Mouse (Mus musculus): Measurements from ENCODE around the gene Aacs. TPM values are rescaled to one million over a fixed set of nuclear protein-coding genes. Genes with fewer than 3 reads are reported as not detected.
A peak's percentile ranks its signal among the peaks of the same experiment; 100 is the strongest.

The Aacs gene
- polyA plus RNA-seq, 1 experiment from 2014 or later, result 60.0 TPM

- H3K4me3 ChIP-seq, result no peak overlapping the region
- no peak for ATAC-seq (ENCODE audit: low FRiP score)
- peaks cover 48% of the 10 kb centered on the region for H3K36me3 ChIP-seq
- no peaks in the 10 kb centered on the region for H3K9me3 ChIP-seq
- no peak overlapping the region for H3K9ac ChIP-seq
- WGBS, result 96% methylated on average over 6 of the region's 6 CpGs
- H3K27me3 ChIP-seq, result no peaks in the 10 kb centered on the region
- H3K27ac ChIP-seq, result no peak overlapping the region
- H3K4me2 ChIP-seq, result no peak overlapping the region
- peaks cover 20% of the 10 kb centered on the region for H3K4me1 ChIP-seq (replicated peaks)
Observed at GRCm38 (mm10) chr5:125503628-125504027, 28.0 kb downstream of the Aacs start.

GRCm38 (mm10) chr5:125504692-125505091 is 29.1 kb downstream of the Aacs start:
- Histone ChIP-seq H3K36me3 (peaks cover 55% of the 10 kb centered on the region), H3K9me3 (no peaks in the 10 kb centered on the region), H3K4me2 (no peak overlapping the region), H3K4me1 (replicated peaks) (peaks cover 20% of the 10 kb centered on the region), H3K27me3 (no peaks in the 10 kb centered on the region), H3K27ac (no peak overlapping the region), H3K9ac (no peak overlapping the region), H3K4me3 (no peak overlapping the region)
- 67% methylated on average over 11 of the region's 11 CpGs for WGBS
- ATAC-seq (ENCODE audit: low FRiP score), result no peak

DNA sequence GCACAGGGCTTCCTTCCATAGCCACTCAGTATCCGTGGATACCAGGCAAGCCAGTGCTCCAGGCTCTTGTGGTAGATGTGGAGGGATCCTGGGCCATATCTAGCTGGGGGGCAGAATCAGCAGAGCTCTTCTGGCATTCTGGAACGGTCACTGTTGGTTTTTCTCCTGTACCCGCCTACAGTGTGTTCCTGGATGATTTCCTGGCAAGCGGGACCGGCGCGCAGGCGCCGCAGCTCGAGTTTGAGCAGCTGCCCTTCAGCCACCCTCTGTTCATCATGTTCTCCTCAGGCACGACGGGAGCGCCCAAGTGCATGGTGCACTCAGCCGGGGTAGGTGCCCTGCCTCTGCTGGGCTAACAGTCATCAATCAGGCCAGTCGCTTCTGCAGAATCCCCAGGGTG is 30.4 kb downstream of the Aacs start:
- peak overlapping the region; percentile 69 for H3K27ac ChIP-seq
- H3K27me3 ChIP-seq, result no peaks in the 10 kb centered on the region
- no peak overlapping the region for H3K4me2 ChIP-seq
- ATAC-seq (ENCODE audit: low FRiP score), result peak; percentile 44; the same call in 1 of the 2 replicates
- WGBS, result 64% methylated on average over 15 of the region's 15 CpGs
- H3K9me3 ChIP-seq, result no peaks in the 10 kb centered on the region
- no peak overlapping the region for H3K9ac ChIP-seq
- H3K4me3 ChIP-seq, result no peak overlapping the region
- H3K4me1 ChIP-seq (replicated peaks), result peaks cover 20% of the 10 kb centered on the region
- H3K36me3 ChIP-seq, result peaks cover 63% of the 10 kb centered on the region

DNA sequence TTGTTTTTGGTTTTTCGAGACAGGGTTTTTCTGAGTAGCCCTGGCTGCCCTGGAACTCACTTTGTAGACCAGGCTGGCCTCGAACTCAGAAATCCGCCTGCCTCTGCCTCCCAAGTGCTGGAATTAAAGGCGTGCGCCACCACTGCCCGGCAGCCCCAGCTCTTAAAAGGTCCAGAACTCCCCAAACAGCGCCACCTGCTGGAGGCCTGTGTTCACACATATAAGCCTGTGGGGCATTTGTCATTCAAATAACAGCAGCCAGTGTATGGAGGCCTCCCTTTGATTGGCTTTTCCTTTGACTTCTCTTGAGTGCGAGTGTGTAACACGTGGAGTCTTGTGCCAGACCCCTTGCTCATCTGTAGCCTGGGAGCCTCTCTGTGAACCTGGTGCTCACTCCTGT is 32.0 kb downstream of the Aacs start:
- peaks cover 79% of the 10 kb centered on the region for H3K36me3 ChIP-seq
- ATAC-seq (ENCODE audit: low FRiP score), result no peak
- no peaks in the 10 kb centered on the region for H3K9me3 ChIP-seq
- H3K4me2 ChIP-seq, result no peak overlapping the region
- H3K27ac ChIP-seq, result no peak overlapping the region
- peaks cover 12% of the 10 kb centered on the region for H3K4me1 ChIP-seq (replicated peaks)
- no peak overlapping the region for H3K9ac ChIP-seq
- no peak overlapping the region for H3K4me3 ChIP-seq
- 93% methylated on average over 9 of the region's 9 CpGs for WGBS
- no peaks in the 10 kb centered on the region for H3K27me3 ChIP-seq

DNA sequence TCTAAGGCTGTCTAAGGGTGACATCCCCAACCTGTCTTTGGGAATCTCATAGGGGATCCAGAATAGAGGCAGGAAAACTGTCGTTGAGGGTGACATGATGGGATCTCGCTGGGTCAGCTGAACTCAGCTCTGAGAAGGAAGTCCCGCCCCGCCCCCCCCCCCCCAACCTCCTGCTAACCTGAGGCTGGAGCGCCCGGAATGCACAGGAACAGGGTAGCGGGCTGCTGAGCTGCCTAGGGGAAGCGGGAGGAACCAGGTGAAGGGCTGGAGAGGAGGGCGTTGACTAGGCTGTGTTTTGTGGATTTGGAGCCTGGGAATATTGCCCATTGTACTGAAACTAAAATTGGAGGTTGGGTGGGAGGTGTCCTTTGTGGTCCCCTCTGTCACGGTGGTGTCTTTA is 32.4 kb downstream of the Aacs start:
- ATAC-seq (ENCODE audit: low FRiP score), result no peak
- Histone ChIP-seq H3K4me3 (no peak overlapping the region), H3K36me3 (peaks cover 83% of the 10 kb centered on the region), H3K9ac (no peak overlapping the region), H3K27ac (no peak overlapping the region), H3K4me1 (replicated peaks) (peaks cover 10% of the 10 kb centered on the region), H3K9me3 (no peaks in the 10 kb centered on the region), H3K27me3 (no peaks in the 10 kb centered on the region), H3K4me2 (no peak overlapping the region)
- WGBS, result 92% methylated on average over 10 of the region's 10 CpGs

DNA sequence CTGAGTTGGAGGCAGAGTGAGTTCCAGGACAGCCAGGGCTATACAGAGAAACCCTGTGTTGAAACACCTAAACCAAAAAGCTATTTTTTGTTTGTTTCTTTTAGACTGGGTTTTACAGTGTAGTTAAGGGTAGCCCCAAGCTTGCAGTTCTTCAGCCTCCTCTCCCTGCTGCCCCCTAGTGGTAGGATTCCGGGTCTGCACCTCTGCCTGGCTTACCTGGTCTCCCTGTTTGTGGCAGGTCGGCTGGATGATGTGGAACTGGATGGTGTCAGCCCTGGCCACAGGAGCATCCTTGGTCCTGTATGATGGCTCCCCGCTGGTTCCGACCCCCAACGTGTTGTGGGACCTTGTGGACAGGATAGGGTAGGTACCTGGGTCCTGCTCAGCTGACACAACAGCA is 33.9 kb downstream of the Aacs start:
- H3K36me3 ChIP-seq, result peaks cover 83% of the 10 kb centered on the region

GRCm38 (mm10) chr5:125515006-125515405 is 39.4 kb downstream of the Aacs start:
- Histone ChIP-seq H3K4me2 (no peak overlapping the region), H3K4me3 (no peak overlapping the region), H3K4me1 (replicated peaks) (peaks cover 8% of the 10 kb centered on the region; the same call in 1 of the 2 replicates), H3K27me3 (no peaks in the 10 kb centered on the region), H3K36me3 (peaks cover 80% of the 10 kb centered on the region), H3K27ac (0 out of 2 replicates have a peak overlapping the region, but pooled peaks have one; percentile 26), H3K9me3 (no peaks in the 10 kb centered on the region), H3K9ac (0 out of 2 replicates have a peak overlapping the region, but pooled peaks have one; percentile 49)
- ATAC-seq (ENCODE audit: low FRiP score), result no peak
- WGBS, result 80% methylated on average over 12 of the region's 12 CpGs

More for the DNA sequence above, 33.9 kb downstream of the Aacs start:
- Histone ChIP-seq H3K27ac (no peak overlapping the region), H3K27me3 (no peaks in the 10 kb centered on the region), H3K9me3 (no peaks in the 10 kb centered on the region), H3K4me2 (no peak overlapping the region), H3K4me1 (replicated peaks) (peaks cover 11% of the 10 kb centered on the region), H3K4me3 (no peak overlapping the region), H3K9ac (no peak overlapping the region)
- WGBS, result 48% methylated on average over 5 of the region's 5 CpGs
- 0 out of 2 replicates have a peak, but pooled peaks have one; percentile 5 for ATAC-seq (ENCODE audit: low FRiP score)

DNA sequence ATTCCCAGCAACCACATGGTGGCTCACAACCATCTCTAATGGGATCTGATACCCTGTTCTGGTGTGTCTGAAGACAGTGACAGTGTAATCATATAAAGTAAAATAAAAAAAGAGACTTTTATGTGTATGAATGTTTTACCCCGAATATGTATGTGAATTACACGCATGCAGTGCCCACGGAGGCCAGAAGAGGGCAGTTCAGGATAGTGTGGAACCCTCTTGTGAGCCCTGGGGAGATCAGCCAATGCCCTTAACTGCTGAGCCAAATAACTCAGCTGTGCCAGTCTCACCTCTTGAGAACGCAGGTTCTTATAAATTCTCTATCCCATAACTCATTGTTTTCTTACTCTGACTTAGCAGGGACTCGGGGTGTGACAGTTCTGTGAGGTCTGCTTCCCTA is 43.0 kb downstream of the Aacs start:
- Histone ChIP-seq H3K4me1 (replicated peaks) (peaks cover 8% of the 10 kb centered on the region; the same call in 1 of the 2 replicates), H3K9ac (no peak overlapping the region), H3K4me3 (no peak overlapping the region), H3K27ac (no peak overlapping the region), H3K27me3 (no peaks in the 10 kb centered on the region), H3K9me3 (no peaks in the 10 kb centered on the region), H3K4me2 (no peak overlapping the region), H3K36me3 (peaks cover 51% of the 10 kb centered on the region)
- 64% methylated on average over 5 of the region's 5 CpGs for WGBS
- no peak for ATAC-seq (ENCODE audit: low FRiP score)

DNA sequence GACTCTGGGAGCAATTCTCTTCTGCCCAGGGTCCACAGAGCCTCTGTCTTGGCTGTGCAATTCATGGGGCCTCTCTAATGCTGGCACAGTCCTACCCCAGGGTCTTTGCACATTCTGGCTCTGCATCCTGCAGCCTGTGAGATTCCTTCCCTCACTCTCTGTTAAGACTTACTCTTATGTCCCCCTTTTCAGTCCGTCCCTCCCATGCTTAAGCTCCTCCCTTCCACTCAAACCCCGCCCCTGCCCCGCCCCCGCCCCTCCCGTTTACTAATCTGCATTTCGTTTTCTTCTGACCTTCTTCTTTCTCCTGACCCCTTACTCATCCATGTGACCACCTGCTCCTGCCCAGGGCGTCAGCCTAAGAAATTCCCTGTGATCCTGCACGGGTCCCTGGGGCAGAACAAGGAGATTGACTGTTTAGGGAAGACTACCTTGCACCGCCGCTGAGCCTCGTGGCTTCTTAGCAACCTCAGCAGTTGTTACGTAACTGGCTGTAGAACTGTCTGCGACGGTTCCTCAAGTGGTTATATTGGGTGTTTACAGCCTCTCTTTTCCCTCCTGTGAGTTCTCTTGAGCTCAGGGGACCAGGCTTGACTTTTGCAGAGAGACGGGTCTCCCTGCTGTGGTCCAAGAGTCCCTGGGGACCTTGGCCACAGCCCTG is 45.4 kb downstream of the Aacs start:
- H3K4me1 ChIP-seq (replicated peaks), result no peaks in the 10 kb centered on the region
- no peak overlapping the region for H3K4me2 ChIP-seq
- H3K36me3 ChIP-seq, result peaks cover 27% of the 10 kb centered on the region
- 19% methylated on average over 15 of the region's 15 CpGs for WGBS
- H3K9ac ChIP-seq, result no peak overlapping the region
- no peak overlapping the region for H3K27ac ChIP-seq
- H3K4me3 ChIP-seq, result no peak overlapping the region
- H3K27me3 ChIP-seq, result no peaks in the 10 kb centered on the region
- ATAC-seq (ENCODE audit: low FRiP score), result no peak
- H3K9me3 ChIP-seq, result no peaks in the 10 kb centered on the region

DNA sequence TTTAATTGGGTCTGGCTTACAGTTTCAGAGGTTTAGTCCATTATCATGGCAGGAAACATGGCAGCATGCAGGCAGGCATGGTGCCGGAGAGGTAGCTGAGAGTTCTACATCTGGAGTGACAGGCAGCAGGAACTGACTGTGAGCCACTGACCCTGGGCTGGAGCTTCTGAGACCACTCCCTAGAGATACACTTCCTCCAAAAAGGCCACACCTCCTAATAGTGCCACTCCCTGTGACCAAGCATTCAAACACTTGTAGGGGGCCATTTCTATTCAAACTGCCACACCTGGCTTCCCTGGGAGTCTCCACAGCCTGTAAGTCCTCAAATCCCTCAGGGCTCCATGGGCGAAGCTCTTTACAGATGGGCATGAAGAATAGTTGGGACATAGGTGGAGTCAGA is 47.7 kb downstream of the Aacs start:
- 88% methylated on average over 2 of the region's 2 CpGs for WGBS
- Histone ChIP-seq H3K4me3 (no peak overlapping the region), H3K9ac (no peak overlapping the region), H3K27me3 (peaks cover 9% of the 10 kb centered on the region), H3K36me3 (peaks cover 7% of the 10 kb centered on the region), H3K4me1 (replicated peaks) (no peaks in the 10 kb centered on the region), H3K27ac (no peak overlapping the region), H3K4me2 (no peak overlapping the region), H3K9me3 (peaks cover 5% of the 10 kb centered on the region; the same call in 1 of the 2 replicates)
- no peak for ATAC-seq (ENCODE audit: low FRiP score)

DNA sequence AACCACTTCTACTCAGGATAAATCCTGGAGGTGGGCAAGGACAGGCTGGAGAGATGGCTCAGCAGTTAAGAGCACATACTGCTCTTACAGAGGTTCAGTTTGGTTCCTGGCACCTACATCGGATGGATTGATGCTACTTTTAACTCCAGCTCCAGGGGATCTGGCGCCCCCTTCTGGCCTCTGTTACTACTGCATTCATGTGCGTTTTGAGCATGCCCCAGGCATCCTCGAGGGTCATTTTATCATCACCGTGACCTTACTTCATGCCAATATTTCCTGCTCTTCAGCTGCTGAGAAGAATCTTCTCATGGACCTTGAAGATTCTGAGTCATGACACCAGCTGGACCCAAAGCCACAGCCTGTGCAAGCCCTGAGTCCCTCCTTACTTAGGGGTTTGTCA is 49.9 kb downstream of the Aacs start:
- peaks cover 27% of the 10 kb centered on the region for H3K27me3 ChIP-seq
- no peaks in the 10 kb centered on the region for H3K4me1 ChIP-seq (replicated peaks)
- H3K9ac ChIP-seq, result no peak overlapping the region
- H3K9me3 ChIP-seq, result peaks cover 5% of the 10 kb centered on the region; the same call in 1 of the 2 replicates
- WGBS, result 61% methylated on average over 5 of the region's 5 CpGs
- no peak for ATAC-seq (ENCODE audit: low FRiP score)
- no peak overlapping the region for H3K4me3 ChIP-seq
- H3K4me2 ChIP-seq, result no peak overlapping the region
- H3K27ac ChIP-seq, result no peak overlapping the region
- H3K36me3 ChIP-seq, result peaks cover 7% of the 10 kb centered on the region; the same call in 1 of the 2 replicates

- Histone ChIP-seq H3K27ac (no peak overlapping the region), H3K36me3 (peaks cover 7% of the 10 kb centered on the region; the same call in 1 of the 2 replicates), H3K4me1 (replicated peaks) (peaks cover 3% of the 10 kb centered on the region), H3K27me3 (peaks cover 34% of the 10 kb centered on the region), H3K4me2 (no peak overlapping the region), H3K9ac (no peak overlapping the region), H3K4me3 (no peak overlapping the region), H3K9me3 (peaks cover 5% of the 10 kb centered on the region; the same call in 1 of the 2 replicates)
- 80% methylated on average over 4 of the region's 4 CpGs for WGBS
- ATAC-seq (ENCODE audit: low FRiP score), result no peak
Observed at GRCm38 (mm10) chr5:125526464-125526863, 50.9 kb downstream of the Aacs start.

DNA sequence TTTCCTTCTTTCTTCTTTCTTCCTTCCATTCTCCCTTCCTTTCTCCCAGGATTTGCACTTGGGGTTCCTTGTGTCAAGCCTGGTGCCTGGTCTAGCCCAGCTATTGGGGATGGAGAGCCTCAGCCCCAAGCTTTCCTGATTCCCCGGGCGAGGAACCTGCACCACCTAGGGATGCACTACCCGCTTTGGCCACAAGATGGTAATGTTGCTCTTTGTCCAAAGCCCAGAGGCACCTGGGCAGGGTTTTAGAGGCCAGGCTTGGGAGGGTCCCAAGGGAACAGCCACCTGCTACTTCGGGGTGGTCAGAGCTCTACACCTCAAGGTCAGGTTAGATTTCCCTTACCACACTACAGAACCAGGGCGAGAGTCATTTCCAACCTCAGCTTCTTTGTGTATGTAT is 53.5 kb downstream of the Aacs start:
- Histone ChIP-seq H3K36me3 (no peaks in the 10 kb centered on the region), H3K4me2 (no peak overlapping the region), H3K4me3 (no peak overlapping the region), H3K27me3 (peaks cover 58% of the 10 kb centered on the region), H3K9ac (no peak overlapping the region), H3K27ac (no peak overlapping the region), H3K4me1 (replicated peaks) (peaks cover 25% of the 10 kb centered on the region), H3K9me3 (peaks cover 5% of the 10 kb centered on the region; the same call in 1 of the 2 replicates)
- ATAC-seq (ENCODE audit: low FRiP score), result no peak
- 6% methylated on average over 5 of the region's 5 CpGs for WGBS

Data from hindbrain, embryonic 13.5 days (tissue).